Mouse (Mus musculus) frontal cortex, postnatal 36 days (tissue): ENCODE measurements around the gene Ppfibp1.
"Not testable (repeated sequence)": the region's sequence is repeated elsewhere in the genome, so short reads cannot be mapped to it uniquely, and the experiment has no call there.

Source experiments
- DNase-seq, 2 experiments: peaks; one replicate each; pipeline ENCODE4 v3.0.0; 2022; ENCODE audit warnings: low spot score in 2 of 2

Ppfibp1 gene

GRCm38 (mm10) chr6:146887958-146888659, at the start of gene Ppfibp1:
TSS of gene Ppfibp1 (plus strand) at chr6:146888487.
- DNase-seq: peak; percentile 91 to 94

GRCm38 (mm10) chr6:146838863-146839262, 49.4 kb upstream of the Ppfibp1 start:
- no peak for DNase-seq

GRCm38 (mm10) chr6:146844867-146845266, 43.4 kb upstream of the Ppfibp1 start:
- DNase-seq: no peak

DNA sequence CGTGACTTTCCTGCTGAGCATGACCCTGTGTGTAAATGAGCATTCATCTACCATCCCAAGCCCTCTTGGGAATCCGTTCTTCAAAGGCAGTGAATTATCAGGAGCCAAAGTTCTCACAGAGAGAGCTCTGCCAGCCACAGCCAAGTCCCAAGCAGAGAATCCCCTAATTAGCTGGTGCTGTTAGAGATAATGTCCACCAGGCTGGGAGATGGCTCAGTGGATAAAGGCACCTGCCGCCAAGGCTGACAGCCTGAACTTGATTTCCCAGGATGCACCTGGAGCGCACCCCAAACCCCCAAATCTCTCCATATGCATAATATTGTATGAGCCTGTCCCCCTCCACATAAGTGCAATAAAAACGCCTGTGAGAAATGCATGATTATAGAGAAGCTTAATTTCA, 42.9 kb upstream of the Ppfibp1 start:
- DNase-seq: no peak

DNA sequence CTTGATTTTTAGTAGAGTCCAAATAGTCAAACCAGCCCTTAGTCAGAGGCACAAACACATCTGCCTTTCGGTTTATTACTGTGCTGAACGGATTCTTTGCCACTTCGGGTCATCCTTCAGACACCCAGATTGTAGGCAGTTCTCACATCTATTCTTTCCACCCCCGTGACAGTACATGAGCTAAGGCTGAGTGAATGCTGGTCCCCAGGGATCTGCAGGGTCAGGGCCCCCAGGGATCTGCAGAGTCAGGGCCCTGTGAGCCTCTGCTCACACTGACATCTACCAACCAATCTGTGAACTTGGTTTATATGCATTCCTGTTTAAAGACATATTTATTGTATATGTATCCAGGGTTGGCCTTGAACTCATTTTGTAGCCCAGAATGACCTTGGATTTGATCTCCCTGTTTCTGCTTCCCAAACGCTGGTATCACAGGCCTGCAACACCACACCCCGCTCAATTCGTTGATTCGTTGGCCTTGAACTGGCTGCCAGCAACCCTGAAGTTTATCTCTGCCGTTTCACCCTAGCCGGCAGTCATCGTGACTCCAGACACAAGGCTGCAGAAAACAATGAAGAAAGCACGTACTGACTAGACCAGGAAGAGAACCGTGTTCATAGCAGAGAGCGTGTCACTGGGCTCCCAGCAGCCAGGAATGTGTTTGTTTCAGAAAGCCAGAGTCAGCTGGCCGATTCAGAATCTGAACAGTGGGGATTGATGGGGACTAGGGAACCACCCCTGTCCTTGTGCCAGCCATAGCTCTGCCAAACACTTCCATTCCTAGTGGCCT, 42.1 kb upstream of the Ppfibp1 start:
- DNase-seq: no peak

DNA sequence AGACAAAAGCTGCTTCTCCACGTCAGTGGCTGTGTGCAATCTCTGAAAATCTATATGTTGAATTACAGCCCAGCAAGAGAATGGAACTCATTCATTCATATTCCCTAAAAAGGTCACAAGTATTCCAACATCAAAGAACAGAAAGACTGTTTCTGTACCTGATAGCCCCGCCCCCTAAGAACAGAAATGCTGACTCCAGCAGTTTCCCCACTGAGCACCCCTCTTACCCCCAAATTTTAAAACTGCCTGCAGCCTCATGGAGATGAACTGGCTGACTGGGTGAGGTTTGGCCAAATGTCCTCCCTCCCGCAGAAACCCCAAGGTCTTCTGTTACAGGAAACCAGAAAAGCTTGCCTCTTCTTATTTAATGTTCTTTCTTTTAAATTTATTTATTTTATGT, 40.9 kb upstream of the Ppfibp1 start:
- DNase-seq: no peak

GRCm38 (mm10) chr6:146848281-146848680, 40.0 kb upstream of the Ppfibp1 start:
- no peak for DNase-seq

GRCm38 (mm10) chr6:146850050-146850449, 38.2 kb upstream of the Ppfibp1 start, which contains the start of gene Smco2:
TSS of gene Smco2 (plus strand) at chr6:146850104.
- no peak for DNase-seq

GRCm38 (mm10) chr6:146851916-146852315, 36.4 kb upstream of the Ppfibp1 start:
- DNase-seq: no peak

DNA sequence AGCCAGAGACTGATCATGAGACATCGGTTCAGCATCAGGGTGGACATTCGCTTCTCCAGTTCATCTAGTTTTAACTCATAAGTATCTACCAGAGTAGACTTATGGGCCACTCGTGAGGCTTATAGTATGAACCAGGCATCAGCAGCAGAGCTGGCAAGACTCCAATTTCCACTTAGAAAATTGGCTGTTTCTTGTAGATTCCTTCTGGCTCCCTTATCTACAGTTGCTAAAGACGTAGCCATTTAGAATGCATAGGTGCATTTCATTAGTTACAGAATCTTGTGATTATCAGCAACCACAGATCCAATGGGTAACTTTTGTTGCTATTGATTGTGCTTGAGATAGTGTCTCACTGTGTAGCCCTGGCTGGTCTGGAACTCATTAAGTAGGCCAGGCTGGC, 35.5 kb upstream of the Ppfibp1 start:
- no peak for DNase-seq

- DNase-seq: no peak
Measured at GRCm38 (mm10) chr6:146855185-146855584, 33.1 kb upstream of the Ppfibp1 start.

GRCm38 (mm10) chr6:146857386-146857785, 30.9 kb upstream of the Ppfibp1 start:
- no peak for DNase-seq

- no peak for DNase-seq
Measured at GRCm38 (mm10) chr6:146863154-146863553, 25.1 kb upstream of the Ppfibp1 start.

- not testable (repeated sequence) for DNase-seq
Measured at GRCm38 (mm10) chr6:146864370-146864769, 23.9 kb upstream of the Ppfibp1 start.

DNA sequence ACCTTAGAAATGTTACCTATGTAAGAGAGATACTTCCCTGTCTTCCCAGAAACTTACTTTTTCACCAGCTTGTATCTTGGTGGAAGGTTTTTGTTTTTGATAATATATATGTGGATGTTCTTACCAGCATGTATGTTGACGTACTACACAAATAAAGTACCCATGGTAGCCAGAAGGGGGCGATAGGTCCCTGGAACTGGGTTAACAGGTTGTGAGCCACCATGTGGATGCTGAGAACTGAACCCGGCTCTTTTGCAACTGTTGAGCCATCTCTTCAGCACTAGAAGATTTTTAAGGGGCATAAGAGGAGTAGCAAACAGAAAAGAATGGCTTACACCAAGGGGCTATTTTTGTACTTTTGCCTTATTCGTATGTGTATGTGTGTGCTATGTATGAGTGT, 22.6 kb upstream of the Ppfibp1 start:
- no peak for DNase-seq

GRCm38 (mm10) chr6:146871975-146872374, 16.3 kb upstream of the Ppfibp1 start:
- no peak for DNase-seq

DNA sequence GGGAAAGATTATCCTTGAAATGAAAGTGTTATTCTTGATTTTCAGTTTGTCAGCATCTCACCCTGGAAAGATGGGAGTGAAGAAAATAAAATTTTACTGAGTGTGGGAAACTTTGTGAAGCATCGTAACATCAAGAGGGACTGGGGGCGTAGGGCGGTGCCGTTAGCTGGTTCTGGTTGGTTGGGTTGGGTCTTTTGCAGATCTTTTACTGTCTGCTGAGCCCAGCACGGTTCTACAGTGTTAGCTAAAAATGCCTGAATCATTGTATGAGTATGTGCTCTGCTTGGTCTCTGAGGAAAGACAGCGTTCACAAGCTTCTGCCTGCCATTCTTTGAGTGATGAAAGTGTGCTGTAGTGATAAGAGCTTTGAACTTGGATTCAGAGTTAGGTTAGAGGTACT, 13.9 kb upstream of the Ppfibp1 start:
- DNase-seq: no peak

GRCm38 (mm10) chr6:146876820-146877219, 11.5 kb upstream of the Ppfibp1 start:
- no peak for DNase-seq

DNA sequence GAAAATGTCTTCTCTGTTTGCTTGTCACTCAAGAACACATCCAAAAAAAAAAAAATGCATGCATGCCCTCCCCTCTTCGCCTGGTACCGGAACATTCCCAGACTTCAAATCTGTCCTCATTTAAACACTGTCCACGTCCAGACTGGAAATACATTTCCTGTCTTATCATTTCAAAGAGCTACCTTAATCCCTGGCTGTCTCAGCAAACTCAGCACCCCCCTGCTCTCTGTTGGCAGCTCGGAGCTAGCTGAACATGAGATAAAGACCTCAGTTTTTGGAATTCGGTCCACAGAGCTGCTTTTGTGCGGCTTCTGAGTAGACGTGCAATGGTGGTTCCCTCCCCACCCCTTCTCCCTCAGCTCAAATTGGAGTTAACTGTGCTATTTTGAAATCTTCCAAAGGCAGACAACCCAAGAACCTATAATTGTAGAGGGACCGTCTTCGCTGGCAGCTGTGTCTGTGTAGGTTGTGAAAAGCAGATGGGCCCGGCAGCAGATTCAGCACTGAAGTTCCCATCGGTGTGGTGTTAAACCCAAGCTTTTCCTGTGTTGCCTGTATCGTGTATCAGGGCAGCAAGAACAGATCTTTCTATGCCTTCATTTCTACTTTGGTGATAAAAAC, 10.8 kb upstream of the Ppfibp1 start:
- peak; percentile 71 to 91 for DNase-seq

DNA sequence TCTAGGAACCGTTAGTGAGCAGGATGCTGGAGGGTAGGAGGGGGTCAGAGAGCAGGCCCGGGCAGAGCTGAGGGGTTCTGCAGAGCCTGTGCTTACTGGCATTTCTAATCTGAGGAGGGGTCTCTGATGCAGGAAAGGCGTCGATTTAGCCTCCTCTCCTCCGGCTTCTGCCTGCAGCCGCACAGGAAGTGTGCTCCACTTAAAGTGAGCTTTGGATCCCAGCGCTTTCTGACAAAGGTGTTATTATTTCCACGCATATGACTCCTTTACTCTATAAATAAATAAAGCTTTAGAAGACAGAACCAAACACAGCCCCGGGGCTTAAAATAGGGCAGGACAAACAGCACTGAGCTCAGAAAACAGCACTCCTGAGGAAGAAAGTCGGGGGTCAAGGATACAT, 9.4 kb upstream of the Ppfibp1 start:
- DNase-seq: no peak

DNA sequence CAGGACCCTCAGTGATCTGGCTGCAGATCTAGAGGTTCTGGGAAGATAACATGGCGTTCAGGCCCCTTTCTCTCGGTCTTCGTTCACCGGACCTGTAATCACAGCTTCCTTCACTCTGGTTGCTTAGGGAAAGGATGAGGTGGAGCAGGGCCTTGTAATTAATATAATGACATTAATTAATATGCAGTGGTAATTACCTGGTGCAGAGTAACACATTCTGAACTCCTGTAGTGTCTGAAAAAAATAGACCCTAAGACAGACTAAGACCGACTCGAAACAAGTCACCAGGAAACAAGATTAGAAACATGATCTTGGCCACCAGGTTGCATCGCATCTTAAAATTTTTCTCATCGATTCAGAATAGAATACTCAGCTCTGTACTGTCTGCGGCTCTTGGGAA, 8.4 kb upstream of the Ppfibp1 start:
- no peak for DNase-seq

DNA sequence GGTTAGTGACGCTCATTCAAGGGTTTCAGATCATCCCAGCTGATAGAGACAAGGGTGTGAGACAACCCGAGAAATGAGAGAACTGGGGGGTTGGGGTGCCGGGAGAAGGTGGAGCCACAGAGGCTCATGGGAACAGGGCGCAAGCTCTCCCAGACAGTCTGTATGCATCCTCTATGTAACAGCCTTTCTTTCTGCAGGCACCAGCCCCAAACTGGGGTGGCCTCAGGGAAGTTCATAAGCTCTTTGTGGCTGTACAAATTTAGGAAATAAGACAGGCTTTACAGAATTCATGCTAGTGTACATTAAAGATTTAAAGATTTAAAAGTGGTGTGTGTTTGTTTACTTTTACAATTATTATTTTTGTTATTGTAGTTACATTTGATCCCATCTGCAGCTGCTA, 8.0 kb upstream of the Ppfibp1 start:
- DNase-seq: no peak
